Mouse (Mus musculus) erythroblast, embryonic 14.5 days (primary cell): ENCODE measurements around the gene Pkd1l2. TPM values are rescaled to one million over a fixed set of nuclear protein-coding genes. Genes with fewer than 3 reads are reported as not detected.

Source experiments
- H3K27me3 ChIP-seq: 2 replicates; pipeline ENCODE4 v1.6.1; 2012; ENCODE audit warnings: inconsistent platforms; ENCODE audit not compliant: control insufficient read depth
- H3K36me3 ChIP-seq: 2 replicates; pipeline ENCODE4 v1.6.1; 2012; ENCODE audit warnings: mild to moderate bottlenecking, inconsistent platforms; ENCODE audit not compliant: control insufficient read depth
- H3K4me1 ChIP-seq: 2 replicates; pipeline ENCODE4 v1.6.1; 2012; ENCODE audit warnings: inconsistent platforms; ENCODE audit not compliant: control insufficient read depth
- H3K4me3 ChIP-seq: replicated peaks from 2 replicates; pipeline ENCODE3; 2012; ENCODE audit warnings: moderate library complexity, mild to moderate bottlenecking, inconsistent platforms
- H3K9me3 ChIP-seq: 2 replicates; pipeline ENCODE4 v1.6.1; 2012; ENCODE audit warnings: low read length, inconsistent platforms, mixed read lengths; ENCODE audit not compliant: control insufficient read depth
- GATA1 ChIP-seq: IDR thresholded peaks from 2 replicates; pipeline ENCODE4 v1.6.1; 2012; ENCODE audit warnings: low read length, inconsistent platforms, mixed read lengths
- TAL1 ChIP-seq: IDR thresholded peaks from 3 replicates; pipeline ENCODE4 v1.6.1; 2012; ENCODE audit warnings: low read length, inconsistent platforms, mixed read lengths
- polyA plus RNA-seq: library from polyadenylated mRNA; stranded (reverse); fragments of >175 nt; gene quantifications from 2 replicates; pipeline ENCODE4 v1.2.3, GENCODE M21; 2012

Gene Pkd1l2
- polyA plus RNA-seq, 1 experiment = not detected

DNA sequence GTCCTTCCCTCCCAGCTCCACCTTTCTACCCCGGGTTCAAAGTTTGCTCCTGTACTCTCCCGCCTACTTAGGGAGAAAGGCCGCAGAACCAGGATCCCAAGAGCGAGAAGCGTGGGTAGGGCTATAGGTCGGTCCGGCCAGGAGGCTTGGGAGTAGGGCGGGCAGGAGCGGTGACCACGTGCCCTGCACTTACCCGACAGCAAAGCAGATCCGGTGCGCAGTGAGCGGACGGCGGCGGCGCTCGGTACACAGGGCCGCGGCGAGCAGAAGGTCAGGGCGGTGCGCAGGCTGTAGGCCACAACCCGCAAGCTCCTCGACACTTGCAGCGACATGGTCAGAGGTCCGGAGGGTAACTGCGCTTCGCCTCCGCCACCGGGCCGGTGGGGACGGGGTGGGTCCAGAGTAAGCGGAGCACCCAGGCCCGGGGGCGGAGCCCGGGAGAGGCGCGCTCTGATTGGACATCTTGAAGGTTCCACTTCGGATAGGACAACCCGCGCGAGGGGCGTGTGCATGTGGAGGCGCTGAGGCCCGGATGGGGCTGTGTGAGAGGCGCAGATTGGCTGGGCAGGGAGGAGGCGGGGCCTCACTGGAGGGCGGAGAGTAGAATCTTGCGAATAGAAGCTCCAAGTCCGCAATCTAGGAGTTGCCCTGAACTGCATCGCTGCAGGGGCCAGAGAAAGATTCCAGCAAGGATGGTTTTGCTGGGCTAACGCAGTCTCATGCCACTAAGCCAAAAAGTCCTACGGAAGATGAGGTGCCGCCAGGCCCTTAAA is 89.0 kb downstream of the Pkd1l2 start, which contains the start of gene Gcsh:
Gene Gcsh, minus strand, starts transcription at position 443 of the 773 bp plus-strand sequence.
- Histone ChIP-seq H3K4me3 (peak within 1 kb of the TSS; percentile 75), H3K4me1 (peaks cover 26% of the 10 kb centered on the region), H3K9me3 (no peaks in the 10 kb centered on the region), H3K36me3 (peaks cover 6% of the 10 kb centered on the region; the same call in 1 of the 2 replicates), H3K27me3 (peaks cover 3% of the 10 kb centered on the region; the same call in 1 of the 2 replicates)
- TF ChIP-seq GATA1 = no peak
- TF ChIP-seq TAL1 = no peak

DNA sequence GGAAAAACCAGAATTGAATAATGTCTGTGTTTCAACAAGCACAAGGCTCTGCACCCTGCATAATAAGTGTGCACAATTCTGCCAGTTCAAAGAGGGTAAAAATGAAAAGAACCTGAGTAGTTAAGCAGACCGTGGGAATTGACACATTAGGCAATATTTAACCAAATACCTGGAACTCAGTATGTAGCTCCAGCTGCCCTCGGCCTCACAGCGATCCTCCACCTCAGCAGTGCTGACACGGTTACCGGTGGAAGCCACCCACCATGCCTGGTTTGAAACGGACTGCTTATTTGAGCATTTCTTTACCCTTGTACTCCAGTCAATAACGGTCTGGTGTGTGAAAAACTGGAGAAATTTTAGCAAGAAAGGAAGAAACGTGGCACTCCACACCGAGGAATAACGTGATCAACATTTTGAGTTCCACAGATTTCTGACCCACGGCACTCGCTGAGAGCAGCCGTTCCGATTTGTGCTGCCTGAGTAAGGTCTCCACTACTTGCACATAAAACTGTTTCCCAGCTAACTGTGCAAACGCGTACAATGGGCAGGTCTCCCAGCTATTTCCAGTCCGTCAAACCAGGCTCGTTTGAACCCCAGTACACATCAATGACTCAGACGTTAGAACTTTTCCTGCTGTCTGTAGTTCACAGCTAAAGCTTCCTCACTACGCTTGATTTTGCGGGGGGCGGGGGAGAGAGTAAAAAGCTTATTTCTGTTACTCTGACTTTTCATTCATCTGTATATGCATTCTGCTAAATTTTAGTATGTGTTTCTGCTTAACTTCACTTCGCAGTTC is 89.9 kb downstream of the Pkd1l2 start:
- Histone ChIP-seq H3K36me3 (peaks cover 8% of the 10 kb centered on the region; the same call in 1 of the 2 replicates), H3K4me1 (peaks cover 26% of the 10 kb centered on the region), H3K27me3 (peaks cover 3% of the 10 kb centered on the region; the same call in 1 of the 2 replicates), H3K9me3 (no peaks in the 10 kb centered on the region), H3K4me3 (peak overlapping the region; percentile 75)
- TF ChIP-seq TAL1 (no peak), GATA1 (no peak)

- TF ChIP-seq GATA1 (no peak), TAL1 (no peak)
- Histone ChIP-seq H3K4me1 (peaks cover 26% of the 10 kb centered on the region), H3K4me3 (no peak overlapping the region)
These were observed 91.0 kb downstream of the Pkd1l2 start for GRCm38 (mm10) chr8:116991241-116991640.

GRCm38 (mm10) chr8:116989842-116990241 is 92.4 kb downstream of the Pkd1l2 start:
- peaks cover 16% of the 10 kb centered on the region for H3K36me3 ChIP-seq
- H3K27me3 ChIP-seq = no peaks in the 10 kb centered on the region
- TF ChIP-seq TAL1 = no peak
- no peak for TF ChIP-seq GATA1
- no peaks in the 10 kb centered on the region for H3K9me3 ChIP-seq
- H3K4me1 ChIP-seq = peaks cover 26% of the 10 kb centered on the region
- H3K4me3 ChIP-seq = no peak overlapping the region

More at GRCm38 (mm10) chr8:116991241-116991640, 91.0 kb downstream of the Pkd1l2 start:
- peaks cover 3% of the 10 kb centered on the region; the same call in 1 of the 2 replicates for H3K27me3 ChIP-seq
- no peaks in the 10 kb centered on the region for H3K9me3 ChIP-seq
- peaks cover 15% of the 10 kb centered on the region for H3K36me3 ChIP-seq

GRCm38 (mm10) chr8:116980117-116980516 is 102.1 kb downstream of the Pkd1l2 start:
- Histone ChIP-seq H3K4me1 (peaks cover 24% of the 10 kb centered on the region), H3K36me3 (peaks cover 6% of the 10 kb centered on the region), H3K9me3 (no peaks in the 10 kb centered on the region), H3K4me3 (no peak overlapping the region), H3K27me3 (peaks cover 3% of the 10 kb centered on the region)
- TF ChIP-seq TAL1 (no peak), GATA1 (no peak)

GRCm38 (mm10) chr8:116978631-116979256 is 103.5 kb downstream of the Pkd1l2 start, which contains the start of gene 1700030J22Rik:
Gene 1700030J22Rik, minus strand, starts transcription at chr8:116978959.
- peaks cover 10% of the 10 kb centered on the region for H3K27me3 ChIP-seq
- TF ChIP-seq TAL1 = no peak
- no peak for TF ChIP-seq GATA1

DNA sequence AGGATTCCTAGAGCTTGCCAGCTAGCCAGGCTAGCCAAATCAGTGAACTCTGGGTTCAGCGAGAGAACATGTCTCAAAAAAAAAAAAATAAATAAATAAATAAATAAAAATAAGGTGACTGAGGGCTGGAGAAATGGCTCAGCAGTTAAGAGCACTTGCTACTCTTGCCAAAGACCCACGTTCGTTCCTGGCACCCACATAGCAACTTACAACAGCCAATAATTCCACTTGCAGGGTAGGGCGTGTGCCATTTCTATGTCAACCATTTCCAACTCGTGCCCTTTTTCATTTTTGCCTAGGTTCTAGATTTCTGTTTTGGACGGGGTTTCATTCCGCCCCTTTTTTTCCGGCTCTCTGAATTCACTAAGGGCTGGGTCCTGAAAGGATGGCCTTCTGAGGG is 104.2 kb downstream of the Pkd1l2 start:
- TF ChIP-seq TAL1 = no peak
- no peak for TF ChIP-seq GATA1
- peaks cover 24% of the 10 kb centered on the region for H3K4me1 ChIP-seq
- H3K36me3 ChIP-seq = no peaks in the 10 kb centered on the region; the same call in 1 of the 2 replicates
- H3K9me3 ChIP-seq = no peaks in the 10 kb centered on the region
- H3K4me3 ChIP-seq = peak overlapping the region; percentile 69
- peaks cover 10% of the 10 kb centered on the region for H3K27me3 ChIP-seq

More at GRCm38 (mm10) chr8:116978631-116979256, 103.5 kb downstream of the Pkd1l2 start, which contains the start of gene 1700030J22Rik:
- H3K4me1 ChIP-seq = peaks cover 24% of the 10 kb centered on the region
- H3K9me3 ChIP-seq = no peaks in the 10 kb centered on the region
- no peaks in the 10 kb centered on the region; the same call in none of the 2 replicates for H3K36me3 ChIP-seq
- peak within 1 kb of the TSS; percentile 69 for H3K4me3 ChIP-seq

DNA sequence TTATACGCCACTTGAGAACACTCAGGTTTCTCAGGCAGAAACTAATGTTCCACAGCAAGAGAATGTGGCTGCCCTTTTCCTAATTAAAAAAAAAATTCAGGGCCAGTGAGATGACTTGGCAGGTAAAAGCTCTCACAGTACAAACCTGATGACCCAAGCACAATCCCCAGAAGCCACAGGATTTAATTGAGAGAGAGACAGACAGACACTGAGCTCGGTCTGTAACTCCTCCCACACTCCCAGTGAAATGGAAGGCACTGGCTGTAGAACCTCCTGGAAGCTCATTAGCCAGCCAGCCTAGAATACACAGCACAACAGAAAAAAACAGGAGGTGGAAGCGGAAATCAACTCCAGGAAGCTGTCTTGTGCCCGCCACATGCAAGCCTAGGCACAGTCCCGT is 106.6 kb downstream of the Pkd1l2 start:
- no peak overlapping the region for H3K4me3 ChIP-seq
- no peaks in the 10 kb centered on the region for H3K9me3 ChIP-seq
- H3K36me3 ChIP-seq = no peaks in the 10 kb centered on the region
- no peak for TF ChIP-seq TAL1
- no peak for TF ChIP-seq GATA1
- H3K27me3 ChIP-seq = peaks cover 10% of the 10 kb centered on the region
- H3K4me1 ChIP-seq = peaks cover 24% of the 10 kb centered on the region

GRCm38 (mm10) chr8:116975066-116975465 is 107.2 kb downstream of the Pkd1l2 start:
- peaks cover 23% of the 10 kb centered on the region for H3K4me1 ChIP-seq
- no peaks in the 10 kb centered on the region for H3K9me3 ChIP-seq
- H3K4me3 ChIP-seq = no peak overlapping the region
- H3K36me3 ChIP-seq = no peaks in the 10 kb centered on the region
- TF ChIP-seq TAL1 = no peak
- peaks cover 10% of the 10 kb centered on the region for H3K27me3 ChIP-seq
